Mouse (Mus musculus): ENCODE measurements around the gene AC109138.7. TPM values are rescaled to one million over a fixed set of nuclear protein-coding genes. Genes with fewer than 3 reads are reported as not detected.

AC109138.7 gene
- polyA plus RNA-seq (2014; fragmentation: Nextera tagmentation; extraction: Ambion mirVana) = not detected in 2 replicates

DNA sequence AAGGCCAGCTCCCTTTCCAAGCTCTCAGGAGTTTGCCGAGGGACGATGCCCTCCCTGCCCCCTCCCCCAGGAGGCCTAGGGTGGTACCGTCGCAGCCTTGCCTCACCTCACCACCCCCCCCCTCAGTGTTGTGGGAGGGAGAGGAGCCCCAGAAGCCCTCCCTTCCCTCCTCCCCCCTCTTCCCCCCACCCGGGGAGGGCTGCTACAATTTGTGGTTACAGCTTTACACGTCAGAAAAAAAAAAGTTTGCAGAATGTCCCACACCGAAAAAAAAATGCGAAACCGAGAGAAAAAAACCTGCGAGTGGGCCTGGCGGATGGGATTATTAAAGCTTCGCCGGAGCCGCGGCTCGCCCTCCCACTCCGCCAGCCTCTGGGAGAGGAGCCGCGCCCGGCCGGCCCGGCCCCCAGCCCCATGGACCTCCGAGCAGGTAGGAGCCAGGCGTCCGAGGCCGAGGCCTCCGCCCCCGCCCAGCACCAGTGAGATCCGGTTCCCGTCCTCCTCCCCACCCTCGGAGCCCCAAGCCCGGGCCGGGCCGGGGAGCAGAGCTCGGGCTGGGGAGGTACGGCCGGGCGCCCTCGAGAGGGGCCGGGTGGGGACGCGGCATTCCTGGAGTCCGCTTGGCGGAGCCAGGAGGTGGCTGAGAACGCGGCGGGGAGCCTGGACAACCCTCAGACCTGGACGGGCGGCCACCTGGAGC, at the start of gene AC109138.7, which contains the start of gene Clcf1:
Gene AC109138.7 (plus strand): TSS at position 287 of the 700 bp plus-strand sequence.
Gene Clcf1 (plus strand): TSS at position 168 of the 700 bp plus-strand sequence.
- Histone ChIP-seq H3K27ac (no peak within 1 kb of the TSS), H3K9me3 (ENCODE audit: control insufficient read depth, low read length) (no peaks in the 10 kb centered on the region), H3K9ac (peak within 1 kb of the TSS; percentile 58), H3K4me2 (replicated peaks) (peak within 1 kb of the TSS; percentile 91), H3K4me1 (replicated peaks; ENCODE audit: control insufficient read depth, insufficient read depth, low read length) (peaks cover 17% of the 10 kb centered on the region), H3K4me3 (replicated peaks; ENCODE audit: low read length) (peak within 1 kb of the TSS; percentile 43), H3K27me3 (ENCODE audit: control insufficient read depth, insufficient read depth, low read length) (peaks cover 66% of the 10 kb centered on the region), H3K36me3 (replicated peaks; ENCODE audit: control insufficient read depth, insufficient read depth) (no peaks in the 10 kb centered on the region)
- no peak for DNase-seq (ENCODE audit: low spot score)
- ATAC-seq (ENCODE audit: low FRiP score) = peak; percentile 46; the same call in 1 of the 2 replicates
- under 1% methylated on average over 36 of the region's 49 CpGs for WGBS

DNA sequence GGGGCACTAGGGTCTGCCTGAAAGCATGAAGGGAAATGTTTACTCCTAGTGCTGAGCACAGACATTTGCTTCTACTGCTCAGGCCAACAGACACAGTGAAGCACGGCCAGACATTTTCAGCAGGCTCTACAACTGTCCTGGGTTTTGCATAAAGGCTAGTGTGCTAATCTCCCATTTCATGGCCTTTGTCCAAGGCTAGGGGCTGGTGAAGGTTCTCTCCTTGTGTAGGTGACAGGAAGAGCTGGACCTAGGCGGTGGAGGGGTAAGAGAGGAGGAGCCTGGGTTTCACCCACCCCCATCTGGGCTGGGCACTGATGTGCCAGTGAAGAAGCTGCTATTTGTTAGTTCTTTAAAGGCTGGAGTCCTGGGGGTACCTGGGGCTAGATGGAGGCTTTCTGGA, 49.4 kb upstream of the AC109138.7 start:
- ATAC-seq (ENCODE audit: low FRiP score) (no peak), DNase-seq (ENCODE audit: low spot score) (no peak)
- H3K4me2 ChIP-seq (replicated peaks) = no peak overlapping the region
- peaks cover 16% of the 10 kb centered on the region for H3K36me3 ChIP-seq (replicated peaks; ENCODE audit: control insufficient read depth, insufficient read depth)
- 81% methylated on average over 2 of the region's 2 CpGs for WGBS
- H3K4me1 ChIP-seq (replicated peaks; ENCODE audit: control insufficient read depth, insufficient read depth, low read length) = peaks cover 9% of the 10 kb centered on the region; the same call in 1 of the 2 replicates
- no peak overlapping the region for H3K9ac ChIP-seq
- no peak overlapping the region for H3K4me3 ChIP-seq (replicated peaks; ENCODE audit: low read length)
- no peak overlapping the region for H3K27ac ChIP-seq
- H3K27me3 ChIP-seq (ENCODE audit: control insufficient read depth, insufficient read depth, low read length) = no peaks in the 10 kb centered on the region
- H3K9me3 ChIP-seq (ENCODE audit: control insufficient read depth, low read length) = no peaks in the 10 kb centered on the region

DNA sequence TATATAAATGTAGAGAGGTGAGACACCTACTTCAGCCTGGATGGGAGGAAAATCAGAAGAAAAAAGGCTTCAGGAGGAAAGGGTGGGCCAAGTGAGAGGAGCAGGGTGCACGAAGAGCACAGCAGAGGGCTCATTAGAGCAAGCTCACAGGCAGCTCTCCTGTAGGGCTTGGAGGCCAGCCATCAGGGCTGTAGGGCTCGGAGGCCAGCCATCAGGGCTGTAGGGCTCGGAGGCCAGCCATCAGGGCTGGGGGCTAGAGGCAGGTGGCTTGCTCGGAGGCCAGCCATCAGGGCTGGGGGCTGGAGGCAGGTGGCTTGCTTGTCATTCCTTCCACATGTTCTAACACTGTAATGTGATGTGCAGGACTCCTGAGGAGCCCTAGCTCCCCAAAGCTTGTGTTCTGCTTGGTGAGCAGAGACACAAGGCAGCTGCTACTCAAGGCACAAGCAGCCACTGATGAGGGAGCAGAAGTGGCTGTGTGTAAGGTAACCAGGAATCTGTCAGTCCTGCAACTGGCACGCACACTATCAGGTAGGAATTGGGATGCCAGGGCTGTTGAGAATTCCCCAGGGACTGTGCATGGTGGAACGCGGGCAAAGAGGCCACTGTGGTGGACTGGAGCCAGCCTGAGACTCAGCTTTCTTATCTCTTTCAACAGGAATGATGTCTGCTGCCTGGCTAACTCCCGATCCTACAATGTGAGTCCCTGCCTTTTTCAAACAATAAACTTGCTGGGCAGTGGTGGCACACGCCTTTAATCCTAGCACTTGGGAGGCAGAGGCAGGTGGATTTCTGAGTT, 47.3 kb upstream of the AC109138.7 start:
- no peak overlapping the region for H3K4me3 ChIP-seq (replicated peaks; ENCODE audit: low read length)
- no peak overlapping the region for H3K9ac ChIP-seq
- ATAC-seq (ENCODE audit: low FRiP score) = no peak

DNA sequence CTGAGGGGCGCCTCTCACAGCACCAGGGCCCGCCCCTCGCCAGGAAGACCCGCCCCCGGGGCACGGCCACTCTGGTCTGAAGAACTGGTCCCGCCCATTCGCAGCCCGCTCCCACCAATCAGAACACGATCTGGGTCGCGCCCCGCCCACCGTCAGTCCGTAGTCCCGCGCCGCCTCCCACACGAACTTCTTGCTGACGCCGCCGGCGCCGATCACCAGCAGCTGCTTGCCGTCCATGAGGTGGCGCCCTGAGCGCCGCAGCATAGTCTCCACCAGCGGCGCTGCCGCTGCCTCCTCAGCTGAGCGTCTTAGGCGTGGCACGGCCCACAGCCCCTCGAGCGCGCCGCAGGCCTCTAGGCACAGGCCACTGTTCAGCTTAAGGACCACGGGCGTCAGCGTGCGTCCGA, 44.8 kb upstream of the AC109138.7 start:
- H3K27me3 ChIP-seq (ENCODE audit: control insufficient read depth, insufficient read depth, low read length) = no peaks in the 10 kb centered on the region
- peak; percentile 94 for ATAC-seq (ENCODE audit: low FRiP score)
- no peaks in the 10 kb centered on the region for H3K36me3 ChIP-seq (replicated peaks; ENCODE audit: control insufficient read depth, insufficient read depth)
- peak; percentile 98 for DNase-seq (ENCODE audit: low spot score)
- peaks cover 6% of the 10 kb centered on the region; the same call in 1 of the 2 replicates for H3K4me1 ChIP-seq (replicated peaks; ENCODE audit: control insufficient read depth, insufficient read depth, low read length)
- peak overlapping the region; percentile 37 for H3K4me3 ChIP-seq (replicated peaks; ENCODE audit: low read length)
- H3K9me3 ChIP-seq (ENCODE audit: control insufficient read depth, low read length) = no peaks in the 10 kb centered on the region
- H3K4me2 ChIP-seq (replicated peaks) = peak overlapping the region; percentile 73
- H3K9ac ChIP-seq = peak overlapping the region; percentile 77
- H3K27ac ChIP-seq = peak overlapping the region; percentile 91
- 1% methylated on average over 43 of the region's 43 CpGs for WGBS

More for the DNA sequence above, 47.3 kb upstream of the AC109138.7 start:
- peaks cover 15% of the 10 kb centered on the region for H3K4me1 ChIP-seq (replicated peaks; ENCODE audit: control insufficient read depth, insufficient read depth, low read length)
- no peaks in the 10 kb centered on the region for H3K9me3 ChIP-seq (ENCODE audit: control insufficient read depth, low read length)
- no peak for DNase-seq (ENCODE audit: low spot score)
- 0 out of 2 replicates have a peak, but pooled peaks cover under 1% of the 10 kb centered on the region for H3K36me3 ChIP-seq (replicated peaks; ENCODE audit: control insufficient read depth, insufficient read depth)
- H3K27me3 ChIP-seq (ENCODE audit: control insufficient read depth, insufficient read depth, low read length) = no peaks in the 10 kb centered on the region
- WGBS = 69% methylated on average over 9 of the region's 9 CpGs
- H3K27ac ChIP-seq = no peak overlapping the region
- H3K4me2 ChIP-seq (replicated peaks) = no peak overlapping the region

DNA sequence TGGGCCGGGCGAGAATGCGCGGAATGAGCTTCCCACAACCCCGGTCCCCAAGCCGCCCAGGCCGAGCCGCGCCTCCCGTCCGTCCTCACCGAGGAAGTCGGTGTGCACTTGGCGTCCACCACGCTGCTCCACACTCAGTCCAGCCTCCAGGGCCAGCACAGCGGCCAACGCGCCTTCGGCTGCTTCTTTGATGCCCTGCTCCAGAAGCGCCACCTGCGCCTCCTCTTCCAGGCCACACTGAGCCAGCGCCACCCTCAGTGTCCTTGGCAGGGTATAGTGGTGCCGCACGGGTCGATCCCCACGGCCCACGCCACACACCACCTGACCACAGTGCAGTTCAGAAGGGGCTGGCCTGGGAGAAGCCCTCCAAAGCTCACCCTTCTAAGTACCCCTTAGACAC, 44.3 kb upstream of the AC109138.7 start:
- Histone ChIP-seq H3K4me3 (replicated peaks; ENCODE audit: low read length) (peak overlapping the region; percentile 37), H3K27ac (peak overlapping the region; percentile 91), H3K36me3 (replicated peaks; ENCODE audit: control insufficient read depth, insufficient read depth) (no peaks in the 10 kb centered on the region), H3K9ac (peak overlapping the region; percentile 77), H3K27me3 (ENCODE audit: control insufficient read depth, insufficient read depth, low read length) (no peaks in the 10 kb centered on the region), H3K4me2 (replicated peaks) (peak overlapping the region; percentile 73), H3K9me3 (ENCODE audit: control insufficient read depth, low read length) (no peaks in the 10 kb centered on the region), H3K4me1 (replicated peaks; ENCODE audit: control insufficient read depth, insufficient read depth, low read length) (peaks cover 6% of the 10 kb centered on the region; the same call in 1 of the 2 replicates)
- ATAC-seq (ENCODE audit: low FRiP score) = peak; percentile 64
- no peak for DNase-seq (ENCODE audit: low spot score)
- 7% methylated on average over 26 of the region's 27 CpGs for WGBS

DNA sequence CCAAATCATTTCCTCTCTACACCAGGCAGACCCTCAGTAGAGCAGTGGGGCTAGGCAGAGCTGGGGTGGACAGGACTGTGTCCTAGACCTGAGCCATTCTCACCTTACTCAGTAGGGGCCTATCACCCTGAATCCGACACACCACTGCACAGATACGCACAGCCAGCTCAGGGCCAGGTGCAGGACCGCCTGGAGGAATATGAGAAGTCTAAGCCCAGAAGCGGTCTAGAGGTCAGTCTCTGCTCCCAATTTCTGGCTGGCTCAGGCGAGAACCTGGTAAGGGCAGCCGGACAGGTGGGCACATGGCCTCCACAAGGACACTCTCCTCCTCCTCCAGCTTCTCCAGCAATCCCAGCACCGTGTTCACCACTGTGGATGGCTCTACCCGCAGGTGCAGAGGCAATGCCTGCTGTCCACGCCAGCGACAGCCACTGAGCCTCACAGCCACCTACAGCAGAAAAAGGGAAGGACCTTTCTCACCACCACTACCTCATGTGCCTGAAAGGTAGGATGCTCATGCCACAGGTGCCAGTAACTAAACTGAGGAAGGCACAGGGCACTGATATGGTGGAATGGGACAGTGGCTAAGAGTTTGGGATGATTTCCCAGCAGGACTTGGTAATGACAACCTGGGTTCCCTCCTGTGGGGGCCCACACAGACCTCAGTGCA, 43.3 kb upstream of the AC109138.7 start:
- Histone ChIP-seq H3K27me3 (ENCODE audit: control insufficient read depth, insufficient read depth, low read length) (no peaks in the 10 kb centered on the region; the same call in 1 of the 2 replicates), H3K27ac (no peak overlapping the region), H3K4me3 (replicated peaks; ENCODE audit: low read length) (no peak overlapping the region), H3K9me3 (ENCODE audit: control insufficient read depth, low read length) (no peaks in the 10 kb centered on the region), H3K4me2 (replicated peaks) (no peak overlapping the region), H3K36me3 (replicated peaks; ENCODE audit: control insufficient read depth, insufficient read depth) (no peaks in the 10 kb centered on the region), H3K9ac (no peak overlapping the region), H3K4me1 (replicated peaks; ENCODE audit: control insufficient read depth, insufficient read depth, low read length) (peaks cover 6% of the 10 kb centered on the region)
- DNase-seq (ENCODE audit: low spot score) = no peak
- ATAC-seq (ENCODE audit: low FRiP score) = no peak
- 94% methylated on average over 10 of the region's 10 CpGs for WGBS

DNA sequence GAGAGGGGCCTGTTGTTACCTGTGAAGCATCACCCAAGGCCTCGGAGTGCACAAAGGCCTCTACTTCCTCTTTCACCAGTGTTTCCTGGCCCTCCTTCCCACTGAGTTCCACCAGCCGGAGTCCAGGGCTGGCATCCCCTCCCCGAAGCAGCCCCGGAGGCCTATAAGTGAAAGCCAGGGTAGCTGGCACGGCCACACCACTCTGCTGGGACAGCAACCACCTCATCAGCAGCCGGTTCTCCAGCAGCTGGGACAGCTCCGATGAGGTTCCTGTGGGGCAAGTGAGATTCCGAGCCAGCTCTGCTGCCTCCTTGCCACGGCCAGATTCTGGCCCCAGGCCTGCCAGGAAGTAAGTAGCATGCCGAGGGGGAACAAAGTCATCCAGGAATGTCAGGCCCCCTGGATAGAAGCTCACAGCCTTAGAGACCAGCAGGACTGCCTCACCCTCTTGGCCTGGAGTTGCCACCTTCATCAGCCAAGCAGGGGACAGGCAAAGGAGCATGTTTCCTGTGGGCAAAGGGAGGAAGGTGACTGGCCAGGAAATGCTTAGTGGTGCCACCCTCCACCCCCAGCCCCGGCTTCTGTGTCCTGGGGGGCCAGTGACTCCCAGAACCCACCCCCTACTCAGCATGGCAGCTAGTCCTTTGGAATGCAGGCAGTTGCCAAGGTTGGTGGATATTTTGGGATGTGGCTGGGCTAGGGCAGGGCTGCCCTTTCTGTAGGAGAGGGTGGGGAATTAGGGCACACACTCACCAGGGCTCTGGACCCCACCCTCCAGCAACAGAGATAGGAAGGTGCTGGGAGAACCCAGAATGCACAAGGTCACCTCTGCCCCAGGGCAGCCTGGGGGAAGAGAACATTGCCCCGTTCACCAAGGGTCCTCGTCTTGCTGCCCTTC, 42.5 kb upstream of the AC109138.7 start:
- Histone ChIP-seq H3K27ac (no peak overlapping the region), H3K4me3 (replicated peaks; ENCODE audit: low read length) (no peak overlapping the region), H3K36me3 (replicated peaks; ENCODE audit: control insufficient read depth, insufficient read depth) (no peaks in the 10 kb centered on the region), H3K4me2 (replicated peaks) (no peak overlapping the region), H3K9ac (no peak overlapping the region), H3K9me3 (ENCODE audit: control insufficient read depth, low read length) (no peaks in the 10 kb centered on the region), H3K27me3 (ENCODE audit: control insufficient read depth, insufficient read depth, low read length) (no peaks in the 10 kb centered on the region; the same call in 1 of the 2 replicates), H3K4me1 (replicated peaks; ENCODE audit: control insufficient read depth, insufficient read depth, low read length) (peaks cover 6% of the 10 kb centered on the region)
- DNase-seq (ENCODE audit: low spot score) = no peak
- no peak for ATAC-seq (ENCODE audit: low FRiP score)
- WGBS = 68% methylated on average over 13 of the region's 13 CpGs

DNA sequence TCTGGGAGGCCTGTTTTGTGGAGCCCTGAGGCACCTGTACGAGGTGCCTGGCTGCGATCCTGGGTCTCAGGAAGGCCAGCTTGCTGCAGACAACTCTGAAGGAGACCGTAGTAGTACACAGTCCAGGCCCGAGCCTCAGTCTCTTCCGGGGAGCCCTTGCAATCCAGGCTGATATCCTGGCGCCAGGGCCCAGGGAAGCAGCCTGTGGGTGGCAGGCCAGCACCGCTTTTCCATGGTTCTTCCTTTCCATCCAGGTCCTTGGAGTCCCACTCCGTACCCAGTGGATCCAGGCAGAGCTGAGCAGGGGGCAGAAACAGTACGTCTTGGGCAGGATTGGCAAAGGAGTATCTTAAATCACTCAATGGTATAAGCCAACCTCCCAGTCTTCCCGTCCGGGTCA, 41.2 kb upstream of the AC109138.7 start:
- DNase-seq (ENCODE audit: low spot score) = no peak
- H3K4me2 ChIP-seq (replicated peaks) = no peak overlapping the region
- no peaks in the 10 kb centered on the region for H3K36me3 ChIP-seq (replicated peaks; ENCODE audit: control insufficient read depth, insufficient read depth)
- H3K27me3 ChIP-seq (ENCODE audit: control insufficient read depth, insufficient read depth, low read length) = no peaks in the 10 kb centered on the region; the same call in 1 of the 2 replicates
- H3K4me1 ChIP-seq (replicated peaks; ENCODE audit: control insufficient read depth, insufficient read depth, low read length) = peaks cover 6% of the 10 kb centered on the region
- ATAC-seq (ENCODE audit: low FRiP score) = no peak
- H3K9me3 ChIP-seq (ENCODE audit: control insufficient read depth, low read length) = no peaks in the 10 kb centered on the region
- H3K9ac ChIP-seq = no peak overlapping the region
- no peak overlapping the region for H3K27ac ChIP-seq
- H3K4me3 ChIP-seq (replicated peaks; ENCODE audit: low read length) = no peak overlapping the region
- 61% methylated on average over 11 of the region's 11 CpGs for WGBS
